ENCODE assay signal across 24 mouse cellular contexts in the genomic region with DNA sequence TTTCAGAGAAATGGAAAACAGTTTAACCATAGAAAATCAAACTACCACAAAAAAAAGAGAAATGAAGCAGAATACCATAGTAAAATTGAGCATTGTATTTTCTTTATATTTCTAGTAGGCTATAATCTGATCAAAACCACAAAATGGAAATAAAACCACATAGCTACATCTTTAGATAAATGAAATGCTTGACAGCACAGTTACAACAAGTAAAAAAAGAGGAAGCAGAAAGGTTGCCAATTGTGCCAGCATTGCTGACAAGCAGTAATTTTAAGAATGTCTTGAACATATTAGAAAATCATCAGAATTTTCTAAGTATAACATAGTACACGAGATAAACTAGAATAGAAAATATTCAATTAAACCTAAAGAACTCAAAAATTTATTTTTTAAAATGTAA.
"Had no signal": no experiment of that assay in that cellular context is flagged by ENCODE, and none has a peak within 500 bp of the region (broad histone marks: within the 10 kb centered on the region; RNA-seq: fewer than 3 reads in every experiment).

No protein-coding gene starts in this region.

- H3K9me3 ChIP-seq: heart, embryonic 13.5 days; heart, embryonic 15.5 days; hindbrain, embryonic 10.5 days; hindbrain, embryonic 12.5 days; intestine, embryonic 15.5 days; limb, embryonic 10.5 days; limb, embryonic 12.5 days had no signal

- H3K4me3 ChIP-seq: heart, adult 2 months; heart, embryonic 13.5 days; heart, embryonic 15.5 days; hindbrain, embryonic 10.5 days; hindbrain, embryonic 12.5 days; intestine, embryonic 15.5 days; left cerebral cortex, adult 2 months; limb, embryonic 10.5 days; limb, embryonic 12.5 days had no signal

- H3K4me1 ChIP-seq: heart, embryonic 13.5 days; heart, embryonic 15.5 days; hindbrain, embryonic 10.5 days; hindbrain, embryonic 12.5 days; intestine, embryonic 15.5 days; limb, embryonic 10.5 days; limb, embryonic 12.5 days had no signal

- H3K9ac ChIP-seq: heart, embryonic 13.5 days; heart, embryonic 15.5 days; hindbrain, embryonic 12.5 days; hindbrain, embryonic 14.5 days; intestine, embryonic 15.5 days; limb, embryonic 12.5 days had no signal

- H3K27me3 ChIP-seq: heart, embryonic 13.5 days; heart, embryonic 15.5 days; hindbrain, embryonic 12.5 days; intestine, embryonic 15.5 days; limb, embryonic 12.5 days had no signal

- DNase-seq: gastrocnemius, postnatal 14 days; gastrocnemius, postnatal 36 days; heart, adult 11 months; heart, adult 2 months; heart, postnatal 14 days; heart, postnatal 36 days; kidney, adult 18-20 months; kidney, adult 8-10 months; kidney, postnatal 10 days; kidney, postnatal 25 days; kidney, postnatal 4 days; liver had no signal

- H3K36me3 ChIP-seq: heart, embryonic 13.5 days; heart, embryonic 15.5 days; hindbrain, embryonic 10.5 days; hindbrain, embryonic 12.5 days; intestine, embryonic 15.5 days; limb, embryonic 10.5 days; limb, embryonic 12.5 days had no signal

- ATAC-seq: hindbrain, embryonic 16.5 days; inflammation-experienced regulatory T-cells, adult 6 months; intestine, embryonic 15.5 days; intestine, postnatal 0 days had no signal

- H3K27ac ChIP-seq: heart, adult 2 months; heart, embryonic 13.5 days; heart, embryonic 15.5 days; hindbrain, embryonic 10.5 days; hindbrain, embryonic 12.5 days; hindbrain, embryonic 14.5 days; intestine, embryonic 15.5 days; left cerebral cortex, adult 2 months; limb, embryonic 10.5 days; limb, embryonic 12.5 days had no signal
